Mouse (Mus musculus): ENCODE measurements around the gene Cdkl4.

- TF ChIP-seq CTCF (IDR thresholded peaks at IDR 0.05; ENCODE audit: control insufficient read depth, insufficient read depth, insufficient replicate concordance, low read depth, low read length) (no peak), POLR2A (IDR thresholded peaks at IDR 0.05; ENCODE audit: control insufficient read depth, low read depth, low read length) (no peak)
Observed at GRCm38 (mm10) chr17:80574471-80574965, 3.1 kb downstream of the Cdkl4 start.

All from testis, adult 2 months (tissue).